Mouse (Mus musculus) lung, postnatal 0 days (tissue): ENCODE data around the gene Ramp2.

Experiments used
- CTCF ChIP-seq: IDR thresholded peaks from 2 replicates; pipeline ENCODE4 v1.5.1; 2016; ENCODE audit warnings: antibody characterized with exemption, mild to moderate bottlenecking
- EP300 ChIP-seq: IDR thresholded peaks from 2 replicates; pipeline ENCODE4 v1.6.1; 2016; ENCODE audit warnings: antibody characterized with exemption, mild to moderate bottlenecking, control low read depth

GRCm38 (mm10) chr11:101259261-101259712, 13.5 kb downstream of the Ramp2 start:
- no peak for TF ChIP-seq EP300
- TF ChIP-seq CTCF, result no peak
